Mouse (Mus musculus) liver, embryonic 14.5 days (tissue): ENCODE results near the gene Eid1.

Source experiments
- CTCF ChIP-seq: IDR thresholded peaks from 2 replicates; pipeline ENCODE4 v1.5.1; 2016; ENCODE audit warnings: antibody characterized with exemption, low read depth, control low read depth
- EP300 ChIP-seq: IDR thresholded peaks from 2 replicates; pipeline ENCODE4 v1.6.1; 2016; ENCODE audit warnings: antibody characterized with exemption, low read depth

DNA sequence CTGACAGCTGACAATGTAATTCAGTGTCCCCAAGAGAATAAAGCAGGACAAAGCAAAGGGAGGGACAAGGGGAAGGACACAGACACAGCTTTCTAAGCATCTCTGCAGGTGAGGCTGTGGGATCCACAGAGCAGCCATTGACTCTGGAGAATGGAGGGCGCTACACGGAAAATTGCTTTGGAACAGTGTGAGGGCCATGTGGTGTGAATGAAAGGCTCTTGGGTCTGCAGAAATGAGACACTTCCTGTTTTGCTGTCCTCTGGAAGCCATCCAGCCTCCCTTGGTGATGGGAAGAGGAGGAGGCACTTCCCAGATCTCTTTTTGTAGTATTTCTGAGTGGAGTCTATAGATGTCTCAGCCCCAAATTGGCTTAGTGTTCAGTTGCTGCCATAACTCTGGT lies 23.3 kb downstream of the Eid1 start:
- TF ChIP-seq CTCF (no peak), EP300 (no peak)
